Mouse (Mus musculus): ENCODE results near the gene Tbc1d22a. TPM values are rescaled to one million over a fixed set of nuclear protein-coding genes. Genes with fewer than 3 reads are reported as not detected.

Gene Tbc1d22a
- total and polyA plus RNA-seq, 3 experiments, result 15.1 to 21.1 TPM; not detected in 1

DNA sequence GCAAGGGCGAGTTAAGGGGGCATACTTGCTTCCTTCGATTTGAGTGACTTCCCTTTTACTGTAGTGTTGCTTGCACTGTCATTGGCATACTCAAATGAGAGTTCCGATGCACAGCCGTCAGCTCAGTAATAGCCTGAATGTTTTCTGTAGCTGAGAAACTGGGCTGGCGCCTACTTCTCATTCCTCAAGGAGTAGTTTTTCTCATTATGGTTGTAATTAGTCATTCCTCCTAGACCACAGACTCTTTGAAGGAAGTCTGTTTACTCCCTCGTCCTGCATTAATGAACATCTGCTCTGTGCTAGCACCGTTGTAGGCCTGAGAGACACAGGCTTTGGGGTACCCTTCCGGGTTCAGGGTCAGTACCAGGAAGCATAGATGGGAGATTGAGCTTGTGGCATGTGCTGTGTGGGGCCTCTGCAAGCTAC, 130.7 kb downstream of the Tbc1d22a start:
- no peak overlapping the region for H3K27ac ChIP-seq (ENCODE audit: control insufficient read depth, low read depth, low read length)

DNA sequence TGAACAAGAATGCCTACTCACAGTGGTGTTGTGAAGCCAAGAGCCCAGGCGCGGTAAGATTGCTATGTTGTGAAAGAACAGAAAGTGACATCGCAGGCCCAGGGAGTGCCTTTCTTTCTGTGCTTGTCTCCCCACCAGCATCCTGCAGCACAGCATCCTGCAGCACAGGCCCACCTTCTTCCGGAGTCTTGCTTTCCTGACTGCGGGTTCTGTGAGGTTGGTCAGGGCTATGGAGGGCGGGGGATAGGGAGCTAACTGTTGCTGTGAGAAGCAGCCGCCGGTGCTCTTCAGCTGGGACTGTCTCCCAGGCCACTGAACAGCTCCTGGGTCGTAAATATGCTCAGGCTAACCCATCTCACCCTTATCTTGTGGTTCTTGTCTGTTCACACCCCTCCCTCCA, 131.6 kb downstream of the Tbc1d22a start:
- TF ChIP-seq JUND (IDR thresholded peaks at IDR 0.05; ENCODE audit: low read depth, low read length) (no peak), TAL1 (IDR thresholded peaks at IDR 0.05; ENCODE audit: low read length) (no peak), CHD1 (IDR thresholded peaks at IDR 0.05; ENCODE audit: low read depth, low read length) (no peak), EP300 (IDR thresholded peaks at IDR 0.05; ENCODE audit: low read depth in 1 of 2, low read length in 2 of 2) (no peak), MEF2A (IDR thresholded peaks at IDR 0.05; ENCODE audit: extremely low read depth, insufficient replicate concordance, low read depth, low read length, poor library complexity, severe bottlenecking) (no peak), MYC (IDR thresholded peaks at IDR 0.05; ENCODE audit: low read depth, low read length) (no peak), USF2 (IDR thresholded peaks at IDR 0.05; ENCODE audit: borderline replicate concordance in 1 of 2, insufficient read depth in 1 of 2, low read depth in 1 of 2, low read length in 2 of 2) (no peak), ZNF384 (IDR thresholded peaks at IDR 0.05; ENCODE audit: low read depth, low read length) (no peak), HCFC1 (IDR thresholded peaks at IDR 0.05; ENCODE audit: low read depth, low read length) (no peak), SMC3 (IDR thresholded peaks at IDR 0.05; ENCODE audit: low read depth, low read length) (no peak), ETS1 (IDR thresholded peaks at IDR 0.05; ENCODE audit: low read depth, low read length) (no peak), MAX (IDR thresholded peaks at IDR 0.05; ENCODE audit: low read length) (no peak), TBP (IDR thresholded peaks at IDR 0.05; ENCODE audit: low read depth, low read length) (no peak), POLR2AphosphoS2 (IDR thresholded peaks at IDR 0.05; ENCODE audit: low read length) (no peak), MXI1 (IDR thresholded peaks at IDR 0.05; ENCODE audit: low read depth, low read length) (no peak), POLR2AphosphoS5 (IDR thresholded peaks at IDR 0.05; ENCODE audit: borderline replicate concordance, low read depth, low read length) (no peak), CHD2 (IDR thresholded peaks at IDR 0.05; ENCODE audit: low read length) (no peak)
- no peak for DNase-seq (ENCODE audit: low read depth, low spot score)
- no peaks in the 10 kb centered on the region for H3K79me2 ChIP-seq (ENCODE audit: control insufficient read depth, insufficient read depth, low read length, poor library complexity)
- H3K9ac ChIP-seq (ENCODE audit: control insufficient read depth, low read depth, low read length, poor library complexity, severe bottlenecking), result no peak overlapping the region
- no peaks in the 10 kb centered on the region for H3K27me3 ChIP-seq (ENCODE audit: control insufficient read depth in 1 of 2, insufficient read depth in 2 of 2, low read length in 2 of 2)
- H3K4me1 ChIP-seq (ENCODE audit: control insufficient read depth in 1 of 2, insufficient read depth in 2 of 2, low read length in 2 of 2), result no peaks in the 10 kb centered on the region
- H3K36me3 ChIP-seq (ENCODE audit: control insufficient read depth in 1 of 2, insufficient read depth in 2 of 2, low read length in 2 of 2), result no peaks in the 10 kb centered on the region
- no peaks in the 10 kb centered on the region for H3K9me3 ChIP-seq (replicated peaks; ENCODE audit: insufficient read depth, low read length)
- no peak overlapping the region for H3K27ac ChIP-seq (ENCODE audit: control insufficient read depth, low read depth, low read length)
- no peak overlapping the region for H3K4me3 ChIP-seq (ENCODE audit: control insufficient read depth in 1 of 2, insufficient read depth in 1 of 2, low read depth in 2 of 2, low read length in 2 of 2)

More for the DNA sequence above, 130.7 kb downstream of the Tbc1d22a start:
- no peak for DNase-seq (ENCODE audit: low read depth, low spot score)
- Histone ChIP-seq H3K9me3 (replicated peaks; ENCODE audit: insufficient read depth, low read length) (no peaks in the 10 kb centered on the region), H3K79me2 (ENCODE audit: control insufficient read depth, insufficient read depth, low read length, poor library complexity) (no peaks in the 10 kb centered on the region), H3K4me3 (ENCODE audit: control insufficient read depth in 1 of 2, insufficient read depth in 1 of 2, low read depth in 2 of 2, low read length in 2 of 2) (no peak overlapping the region), H3K36me3 (ENCODE audit: control insufficient read depth in 1 of 2, insufficient read depth in 2 of 2, low read length in 2 of 2) (no peaks in the 10 kb centered on the region), H3K4me1 (ENCODE audit: control insufficient read depth in 1 of 2, insufficient read depth in 2 of 2, low read length in 2 of 2) (no peaks in the 10 kb centered on the region), H3K27me3 (ENCODE audit: control insufficient read depth in 1 of 2, insufficient read depth in 2 of 2, low read length in 2 of 2) (no peaks in the 10 kb centered on the region), H3K9ac (ENCODE audit: control insufficient read depth, low read depth, low read length, poor library complexity, severe bottlenecking) (no peak overlapping the region)
- no peak for TF ChIP-seq MAX (IDR thresholded peaks at IDR 0.05; ENCODE audit: low read length)
- no peak for TF ChIP-seq MAZ (IDR thresholded peaks at IDR 0.05; ENCODE audit: low read depth, low read length)
- TF ChIP-seq MEF2A (IDR thresholded peaks at IDR 0.05; ENCODE audit: extremely low read depth, insufficient replicate concordance, low read depth, low read length, poor library complexity, severe bottlenecking), result no peak
- no peak for TF ChIP-seq MYB (IDR thresholded peaks at IDR 0.05; ENCODE audit: low read depth, low read length)
- no peak for TF ChIP-seq RCOR1 (IDR thresholded peaks at IDR 0.05; ENCODE audit: low read depth, low read length)
- no peak for TF ChIP-seq HCFC1 (IDR thresholded peaks at IDR 0.05; ENCODE audit: low read depth, low read length)
- no peak for TF ChIP-seq POLR2AphosphoS5 (IDR thresholded peaks at IDR 0.05; ENCODE audit: borderline replicate concordance, low read depth, low read length)
- no peak for TF ChIP-seq KAT2A (conservative IDR thresholded peaks at IDR 0.05; ENCODE audit: low read depth, low read length)
- no peak for TF ChIP-seq ELF1 (IDR thresholded peaks at IDR 0.05; ENCODE audit: low read depth, low read length)
- TF ChIP-seq TAL1 (IDR thresholded peaks at IDR 0.05; ENCODE audit: low read length), result no peak
- TF ChIP-seq GABPA (IDR thresholded peaks at IDR 0.05; ENCODE audit: low read depth, low read length), result no peak
- TF ChIP-seq POLR2A (IDR thresholded peaks at IDR 0.05; ENCODE audit: control insufficient read depth in 1 of 2, insufficient read depth in 1 of 2, low read depth in 1 of 2, low read length in 2 of 2, poor library complexity in 1 of 2), result no peak
- TF ChIP-seq GATA1 (IDR thresholded peaks at IDR 0.05; ENCODE audit: low read depth, low read length), result no peak
- TF ChIP-seq SIN3A (IDR thresholded peaks at IDR 0.05; ENCODE audit: low read length), result no peak
- no peak for TF ChIP-seq CHD2 (IDR thresholded peaks at IDR 0.05; ENCODE audit: low read length)
- no peak for TF ChIP-seq ZKSCAN1 (IDR thresholded peaks at IDR 0.05; ENCODE audit: low read depth, low read length)
- TF ChIP-seq ZMIZ1 (IDR thresholded peaks at IDR 0.05; ENCODE audit: low read depth, low read length), result no peak
- no peak for TF ChIP-seq JUND (IDR thresholded peaks at IDR 0.05; ENCODE audit: low read depth, low read length)
- no peak for TF ChIP-seq MXI1 (IDR thresholded peaks at IDR 0.05; ENCODE audit: low read depth, low read length)
- no peak for TF ChIP-seq NRF1 (IDR thresholded peaks at IDR 0.05; ENCODE audit: insufficient read depth, low read depth, low read length, poor library complexity, severe bottlenecking)

All from MEL (cell line).